Mouse (Mus musculus) frontal cortex, postnatal 25 days (tissue): ENCODE measurements at regions not wholly inside any gene's neighbourhood (a gene's known extent, or its start where the extent isn't known, plus 50 kb on each side); places are given as distances from the start of the nearest gene placed in this dataset.
"Not testable (repeated sequence)": the region's sequence is repeated elsewhere in the genome, so short reads cannot be mapped to it uniquely, and the experiment has no call there.

Experiments
- DNase-seq, 2 experiments: peaks; one replicate each; pipeline ENCODE4 v3.0.0; 2022; ENCODE audit warnings: low spot score in 2 of 2

DNA sequence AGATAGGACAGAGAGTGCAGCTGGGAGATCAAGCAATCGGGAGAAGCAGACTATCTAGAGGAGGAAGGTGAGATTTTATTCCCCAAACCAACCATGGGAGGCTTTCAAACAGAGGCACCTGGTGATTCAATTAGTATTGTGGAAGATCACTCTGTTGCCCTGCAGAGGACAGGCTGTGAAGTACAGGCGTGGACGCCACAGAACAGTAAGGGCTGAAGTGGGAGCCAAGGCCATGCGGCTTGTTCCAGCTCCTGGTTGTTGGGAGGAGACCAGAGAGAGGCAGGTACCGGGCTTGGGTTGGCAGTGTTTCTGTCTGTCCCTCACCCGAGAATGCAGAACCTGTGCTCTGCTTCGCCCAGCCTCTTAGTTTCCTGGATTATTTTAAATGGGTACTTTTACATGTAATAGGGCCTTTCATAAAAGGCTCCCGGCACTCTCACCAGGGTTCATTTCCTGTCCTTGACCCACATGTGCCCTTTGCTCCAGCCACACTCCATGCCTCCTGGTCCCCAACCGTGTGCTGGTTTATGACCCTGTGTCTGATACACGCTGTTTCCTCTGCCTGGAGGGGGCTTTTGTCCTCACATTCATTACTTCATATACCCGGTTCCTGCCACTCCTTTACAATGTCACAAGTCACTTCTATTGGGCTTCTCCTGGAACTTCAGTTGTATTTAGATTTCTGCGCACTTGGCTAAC, 58.3 kb downstream of the Vcpkmt start:
- DNase-seq = no peak

DNA sequence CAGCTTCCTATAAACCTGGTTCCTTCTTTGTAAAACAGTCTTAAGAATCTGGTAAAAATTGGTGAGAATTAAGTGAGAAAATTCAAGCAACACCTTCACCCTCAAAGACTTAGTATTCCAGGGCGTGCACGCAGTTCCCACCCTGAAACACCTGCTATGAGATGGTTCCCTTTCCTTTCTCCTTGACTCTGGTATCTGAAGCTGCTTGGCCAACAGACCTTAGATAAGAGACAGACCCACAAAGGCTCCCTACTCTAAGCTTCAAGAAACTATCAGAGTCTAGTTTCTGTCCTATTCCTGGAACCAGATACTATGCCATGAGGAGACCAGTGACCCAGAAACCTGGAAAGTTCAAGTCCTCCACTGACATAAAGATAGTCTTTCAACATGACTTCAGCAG, 63.0 kb downstream of the Vcpkmt start:
- no peak for DNase-seq

DNA sequence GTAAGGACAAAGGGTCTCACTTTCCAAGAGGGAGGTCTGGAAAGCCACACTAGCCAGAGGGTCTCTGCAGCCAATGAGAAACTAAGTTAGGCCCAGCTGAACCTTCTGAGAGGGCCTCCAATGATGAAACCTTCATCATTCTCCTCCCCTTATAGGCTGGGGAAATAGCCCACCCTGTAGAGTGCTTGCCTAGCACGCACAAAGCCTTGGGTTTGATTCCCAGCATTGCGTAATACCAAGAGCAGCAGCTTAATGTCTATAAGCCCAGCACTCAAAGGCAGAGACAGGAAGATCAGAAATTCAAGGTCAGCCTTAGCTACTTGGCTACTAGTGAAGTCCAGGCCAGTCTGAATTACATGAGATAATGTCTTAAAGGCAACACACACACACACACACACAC, 63.8 kb downstream of the Vcpkmt start:
- no peak for DNase-seq

DNA sequence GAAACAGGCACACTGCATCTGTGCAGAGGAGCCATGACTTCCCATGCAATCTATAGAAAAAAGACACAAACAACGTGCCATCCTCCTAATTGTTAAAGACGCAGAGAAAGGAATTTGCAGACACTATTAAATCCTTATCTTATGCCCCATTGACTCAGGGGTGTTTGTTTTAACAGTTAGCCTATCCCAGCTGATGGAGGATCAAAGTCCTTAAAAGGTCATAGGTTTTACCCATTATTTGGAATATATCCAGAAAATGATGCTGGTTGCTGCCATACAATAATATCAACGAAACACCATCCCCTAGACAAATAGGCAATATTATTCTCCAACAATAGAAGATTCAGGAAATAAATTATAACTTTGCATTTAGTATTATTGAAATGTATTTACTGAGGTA, 65.2 kb downstream of the Vcpkmt start:
- DNase-seq = no peak

DNA sequence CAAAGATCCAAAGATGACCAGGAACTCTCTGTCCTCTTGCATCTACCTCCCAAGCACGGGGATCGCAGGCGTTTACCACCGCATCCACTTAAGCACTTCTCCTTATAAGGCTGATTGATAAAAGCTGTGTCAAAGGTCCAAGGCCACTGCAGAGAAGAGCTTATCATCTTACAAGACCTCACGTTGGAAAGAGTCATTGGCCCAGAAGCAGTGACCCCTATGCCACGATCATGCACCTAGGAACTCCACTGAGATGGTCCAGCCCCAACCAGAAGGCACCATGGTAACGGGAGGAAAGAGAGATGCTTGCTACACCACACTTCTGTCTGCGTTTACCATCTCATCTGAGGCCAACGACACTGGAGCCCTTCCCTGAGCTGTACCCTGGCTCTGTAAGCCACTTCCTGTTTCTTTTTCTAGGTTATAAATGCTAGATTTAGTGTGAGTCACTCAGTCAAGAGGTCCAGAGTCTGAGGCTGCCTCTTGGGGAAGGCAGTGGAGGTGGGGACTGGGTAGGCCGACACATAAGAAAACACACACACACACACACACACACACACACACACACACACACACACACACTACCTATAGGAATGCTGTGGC, 66.4 kb downstream of the Vcpkmt start:
- DNase-seq = no peak

DNA sequence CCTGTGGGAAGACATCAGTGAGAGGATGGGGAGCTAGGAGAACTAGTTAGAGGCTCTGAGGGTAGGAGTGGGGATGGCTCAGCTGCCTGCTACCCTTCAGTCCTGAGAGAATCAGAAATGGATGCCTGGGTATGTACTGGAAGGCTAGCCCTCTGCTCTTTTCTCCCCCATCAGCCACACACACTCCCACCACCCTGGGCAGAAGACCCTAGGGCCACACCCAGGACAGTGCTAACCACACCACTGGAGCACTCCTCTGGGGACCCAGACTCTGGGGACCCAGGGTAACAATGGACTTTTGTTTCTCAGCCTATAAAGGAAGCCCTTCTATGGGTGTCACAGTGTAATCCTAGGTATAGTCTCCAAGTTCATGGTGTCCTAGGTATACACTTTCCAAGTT, 67.0 kb downstream of the Vcpkmt start:
- no peak for DNase-seq

DNA sequence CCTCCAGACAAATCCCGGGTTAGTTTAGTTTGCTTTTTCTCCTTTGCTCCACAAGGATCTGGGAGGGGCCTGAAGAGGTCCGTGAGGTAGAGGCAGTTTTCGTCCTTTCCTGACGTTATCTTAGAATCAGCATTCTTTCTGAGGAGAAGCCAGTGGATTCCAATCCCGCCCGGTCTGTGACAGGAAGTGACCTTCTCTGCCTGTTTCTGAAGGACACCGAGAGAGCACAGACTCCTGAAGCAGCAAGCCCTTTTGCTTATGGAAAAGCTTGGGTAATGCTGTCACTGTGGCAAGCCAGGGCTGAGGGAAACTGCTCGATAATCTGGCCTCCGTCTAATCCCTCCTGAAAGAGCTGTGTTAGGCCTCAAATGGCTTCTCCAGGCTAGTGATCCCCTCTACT, 67.7 kb downstream of the Vcpkmt start:
- no peak for DNase-seq

DNA sequence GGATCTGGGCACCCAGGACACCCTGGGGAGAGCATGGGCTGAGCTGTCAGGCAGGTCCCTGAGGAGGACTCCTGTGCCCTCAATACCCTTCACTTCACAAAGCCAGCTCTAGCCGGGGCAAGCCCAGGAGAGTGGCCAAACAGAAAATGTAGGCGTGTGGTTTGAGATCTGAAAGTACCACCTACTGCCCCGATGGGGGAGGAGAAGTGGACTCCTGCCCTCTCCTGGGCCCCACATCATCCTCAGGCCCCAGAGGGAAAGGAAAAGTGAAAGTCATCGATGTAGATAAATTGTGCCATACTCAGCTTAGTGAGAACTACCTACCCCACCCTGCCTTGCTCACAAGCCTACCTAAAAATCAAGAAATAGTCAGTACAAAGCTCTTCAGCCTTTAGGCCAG, 69.7 kb downstream of the Vcpkmt start:
- DNase-seq = no peak

DNA sequence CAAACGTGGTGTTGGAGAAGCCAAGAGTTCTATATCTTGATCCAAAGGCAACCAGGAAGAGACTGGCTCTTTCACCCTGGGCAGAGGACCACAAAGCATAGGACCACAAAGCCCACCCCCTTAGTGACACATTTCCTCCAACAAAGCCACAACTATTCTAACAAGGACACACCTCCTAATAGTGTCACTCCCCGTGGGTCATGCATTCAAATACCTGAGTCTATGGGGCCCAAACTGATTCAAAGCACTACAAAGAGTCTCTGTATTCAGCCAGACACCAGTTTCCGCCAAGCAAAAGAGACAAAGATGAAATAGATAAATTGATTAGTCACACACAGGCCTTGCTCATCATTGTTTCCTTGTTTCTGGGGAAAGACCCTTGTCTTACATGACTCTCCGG, 72.1 kb downstream of the Vcpkmt start:
- no peak for DNase-seq

DNA sequence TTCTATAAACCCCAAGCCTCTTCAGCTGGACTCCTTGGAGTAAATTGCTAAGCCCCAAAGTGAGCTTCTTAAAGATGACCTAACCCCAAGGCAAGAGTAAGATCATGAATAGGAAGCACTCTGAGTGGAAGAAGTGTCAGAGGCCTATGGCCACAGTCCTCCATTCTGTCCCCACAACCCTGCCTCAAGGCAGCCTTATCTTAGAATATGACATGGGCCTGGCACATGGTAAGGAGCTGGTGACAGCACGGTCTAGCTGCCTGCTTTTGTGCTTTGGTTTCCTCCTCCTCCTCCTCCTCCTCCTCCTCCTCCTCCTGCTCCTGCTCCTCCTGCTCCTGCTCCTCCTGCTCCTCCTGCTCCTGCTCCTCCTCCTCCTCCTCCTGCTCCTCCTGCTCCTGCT, 73.6 kb downstream of the Vcpkmt start:
- not testable (repeated sequence) for DNase-seq

DNA sequence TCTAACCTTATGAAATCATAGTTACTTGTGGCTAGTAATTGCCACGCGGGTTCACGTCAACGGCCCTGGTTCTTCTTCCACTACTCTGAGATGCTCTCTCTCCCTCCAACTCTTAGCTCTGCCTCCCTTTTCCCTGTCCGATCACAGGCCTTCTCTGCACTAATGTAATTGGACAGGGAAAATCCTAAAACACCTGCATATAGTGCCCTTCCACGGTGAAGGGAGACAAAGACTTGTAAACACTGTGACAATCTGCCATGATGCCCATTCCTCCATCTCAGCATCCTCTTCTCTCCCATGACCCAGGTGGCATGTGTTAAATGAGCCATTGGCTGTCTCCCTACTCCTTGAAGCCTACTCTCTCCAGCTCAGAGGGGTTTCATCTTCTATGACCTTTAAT, 74.9 kb downstream of the Vcpkmt start:
- DNase-seq = no peak

DNA sequence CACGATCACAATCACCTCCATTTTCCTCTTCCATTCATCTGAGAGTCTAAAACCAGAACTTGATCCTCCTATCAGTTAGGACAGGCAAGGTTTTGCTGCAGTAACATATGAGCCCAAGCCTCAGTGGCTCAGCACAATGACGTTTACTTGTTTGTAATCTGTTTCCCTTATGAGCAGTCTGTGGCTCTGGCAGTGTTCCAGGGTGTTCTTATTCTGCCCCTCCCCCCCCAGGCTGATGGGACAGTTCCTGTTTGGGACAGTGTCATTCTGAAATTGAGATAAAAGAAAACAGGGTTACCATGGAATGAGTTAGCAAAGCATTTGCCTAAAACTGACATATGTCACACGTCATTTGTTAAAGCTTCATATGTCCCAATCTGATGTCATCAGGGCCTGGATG, 75.5 kb downstream of the Vcpkmt start:
- DNase-seq = no peak

DNA sequence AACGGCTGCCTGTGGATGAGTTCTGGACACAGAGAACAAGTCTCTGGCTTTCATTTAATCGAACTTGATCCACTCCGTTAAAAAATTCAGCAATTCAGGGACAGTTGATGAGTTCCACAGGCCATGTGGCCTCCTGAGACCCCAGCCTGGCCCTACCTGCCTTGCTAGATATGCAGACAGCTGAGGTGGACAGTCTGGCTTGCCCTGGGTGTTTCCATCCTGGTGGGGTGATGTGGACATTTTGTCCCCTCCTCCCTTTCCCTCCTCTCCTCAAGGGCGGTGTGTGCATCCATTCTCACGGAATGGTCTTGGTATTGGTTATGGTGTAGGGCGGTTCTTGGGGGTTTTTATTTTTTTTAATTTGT, 80.1 kb downstream of the Vcpkmt start:
- no peak for DNase-seq

DNA sequence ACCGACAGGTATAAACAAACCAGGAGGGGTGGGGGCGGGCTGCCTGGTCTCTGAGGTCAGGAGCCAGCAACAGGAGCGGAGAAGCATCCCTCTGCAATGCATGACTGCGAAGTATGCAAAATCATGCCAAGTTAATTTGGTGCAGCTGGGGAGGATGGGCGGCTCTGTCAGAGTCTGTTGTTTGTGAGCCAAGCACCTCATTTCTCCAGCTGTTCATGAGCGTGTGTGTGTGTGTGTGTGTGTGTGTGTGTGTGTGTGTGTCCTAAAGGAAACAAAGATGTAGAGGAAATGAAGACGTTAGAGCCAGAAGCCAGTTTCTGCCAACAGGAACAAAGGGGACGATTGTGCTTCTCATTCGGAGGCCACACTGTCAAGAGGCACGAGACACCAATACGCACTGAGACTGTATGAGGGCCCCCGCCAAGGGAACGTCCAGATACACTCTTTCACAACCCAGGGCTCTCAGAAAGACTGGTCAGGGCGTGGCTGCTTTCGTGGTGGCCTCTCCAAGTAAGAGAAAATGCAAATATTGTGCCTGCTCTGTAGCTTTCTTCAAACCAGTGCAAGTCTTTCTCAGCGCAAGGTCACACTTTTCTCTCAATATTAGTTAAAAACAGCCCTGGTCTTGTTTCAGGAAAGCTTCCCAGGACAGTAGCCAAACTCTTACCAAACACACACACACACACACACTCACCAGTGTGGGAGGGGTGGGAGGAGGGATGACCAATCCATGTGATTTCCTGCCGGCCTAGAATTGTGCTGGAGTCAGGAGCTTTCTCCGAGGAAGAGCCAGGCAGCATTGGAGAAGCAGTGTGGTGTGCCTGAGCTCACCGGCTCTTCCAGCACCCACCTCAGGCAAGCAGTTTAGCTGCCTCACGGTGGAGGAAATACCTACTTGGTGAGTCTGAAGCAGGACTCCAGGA, 80.8 kb downstream of the Vcpkmt start:
- DNase-seq = peak; percentile 31 to 42

DNA sequence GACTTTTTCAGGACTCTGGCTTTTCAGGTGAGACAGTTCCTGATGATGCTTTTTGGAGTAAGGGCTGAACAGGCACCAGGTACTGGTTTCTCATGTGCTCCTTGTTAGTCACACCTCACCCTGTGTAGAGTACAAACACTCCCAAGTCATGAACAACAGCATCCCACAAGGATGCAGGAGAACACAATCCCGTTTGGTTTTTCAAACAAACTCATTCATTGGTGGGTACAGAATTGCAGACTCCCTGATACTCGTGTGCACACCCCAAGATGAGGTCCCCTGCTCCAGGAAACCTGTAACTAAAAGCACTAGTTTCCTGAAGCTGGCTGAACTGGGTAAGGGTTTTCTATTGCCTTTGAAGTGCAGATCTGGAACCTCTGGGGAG, 81.5 kb downstream of the Vcpkmt start:
- DNase-seq = no peak

DNA sequence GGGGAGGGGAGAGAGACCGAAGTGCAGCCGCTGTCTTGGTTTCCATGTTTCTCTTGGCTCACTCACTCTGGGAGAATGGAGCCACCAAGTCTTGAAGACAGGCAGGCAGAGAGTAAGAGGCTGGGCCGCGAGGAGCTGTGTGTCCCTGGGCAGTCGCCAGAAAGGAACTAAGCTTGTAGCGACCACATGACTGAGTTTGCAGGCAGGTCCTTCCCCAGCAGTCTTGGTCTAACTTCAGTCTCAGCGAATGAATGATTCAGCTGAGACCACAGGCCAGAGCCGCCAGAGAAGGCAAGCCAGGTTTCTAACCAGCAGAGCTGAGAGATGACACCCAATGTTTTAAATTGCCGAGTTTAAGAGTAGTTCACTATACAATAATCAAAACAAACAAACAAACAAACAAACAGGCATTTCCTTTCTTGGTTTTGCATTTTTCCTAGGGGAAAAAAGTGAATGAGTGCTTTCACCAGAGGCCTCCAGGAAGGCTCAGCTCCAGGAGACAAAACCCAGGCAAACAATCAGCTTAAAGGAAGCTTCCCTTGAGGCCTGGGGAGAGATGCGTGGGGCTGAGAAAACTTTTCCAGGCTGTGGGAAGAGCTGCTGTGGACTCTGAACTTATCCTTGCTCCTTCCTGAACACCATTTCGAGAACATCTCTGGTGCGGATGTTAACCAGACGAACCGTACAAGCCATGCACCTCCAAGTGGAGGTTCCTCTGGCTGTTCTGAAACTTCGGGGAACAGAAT, 82.1 kb downstream of the Vcpkmt start:
- no peak for DNase-seq

DNA sequence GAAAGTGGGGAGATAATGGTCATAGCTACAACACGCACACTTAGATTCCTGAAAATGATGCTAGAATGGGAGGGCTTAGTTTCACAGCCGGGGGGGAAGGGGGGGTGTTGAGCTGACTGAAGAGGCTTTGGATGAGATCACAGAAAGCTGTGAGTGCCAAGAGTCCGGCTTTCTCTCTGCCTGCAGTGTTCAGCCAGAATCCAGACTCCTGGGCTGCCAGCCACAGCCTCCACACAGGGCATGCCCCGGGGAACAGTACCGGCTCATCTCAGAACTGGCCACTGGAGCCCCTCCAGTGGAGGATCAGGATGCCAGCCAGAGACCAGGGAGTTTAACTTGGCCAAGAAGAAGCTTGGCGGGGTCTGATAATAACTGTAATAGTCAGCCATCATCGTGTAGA, 85.7 kb downstream of the Vcpkmt start:
- DNase-seq = peak; percentile 9 to 29

DNA sequence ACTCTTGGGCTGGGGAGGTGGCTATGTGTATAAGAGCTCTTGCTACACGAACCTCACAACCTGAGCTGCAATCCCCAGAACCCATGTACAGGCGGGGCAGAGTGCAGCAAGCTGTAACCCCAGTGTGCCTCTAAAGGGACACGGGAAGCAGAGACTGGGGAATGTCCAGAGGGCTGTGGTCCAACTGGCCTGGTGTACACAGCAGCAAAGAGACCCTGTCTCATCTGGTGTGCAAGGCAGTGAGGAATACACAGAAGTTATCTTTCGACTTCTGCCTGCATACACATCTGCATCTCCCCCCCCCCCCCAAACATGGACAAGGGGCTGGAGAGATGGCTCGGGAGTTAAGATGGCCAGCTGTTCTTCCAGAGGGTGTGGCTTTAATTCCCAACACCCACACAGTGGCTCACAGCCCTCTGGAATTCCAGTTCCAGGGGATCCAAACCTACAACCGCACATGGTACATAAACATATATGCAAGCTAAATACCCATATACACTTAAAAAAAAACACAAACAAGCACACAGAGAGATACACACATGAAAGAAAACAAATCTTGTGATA, 86.4 kb downstream of the Vcpkmt start:
- DNase-seq = no peak

DNA sequence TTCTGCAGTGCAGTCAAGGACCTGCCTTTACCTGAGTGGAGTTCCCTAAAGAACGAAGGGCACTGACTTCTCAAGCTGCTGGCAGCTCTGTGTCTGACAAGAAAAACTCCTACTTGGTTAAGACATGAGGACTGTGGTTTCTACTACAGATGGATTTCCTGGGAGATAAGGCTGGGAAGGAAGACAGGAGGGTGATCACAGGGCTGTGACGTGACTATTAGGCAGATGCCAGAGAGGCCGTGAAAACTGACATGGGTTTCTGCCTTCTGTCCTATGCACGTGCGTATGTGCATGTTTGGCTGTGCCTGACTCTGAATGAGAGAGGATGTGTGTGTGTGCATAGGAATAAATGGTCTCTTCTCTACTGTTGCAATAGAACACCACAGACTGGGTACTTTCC, 87.1 kb downstream of the Vcpkmt start:
- no peak for DNase-seq

DNA sequence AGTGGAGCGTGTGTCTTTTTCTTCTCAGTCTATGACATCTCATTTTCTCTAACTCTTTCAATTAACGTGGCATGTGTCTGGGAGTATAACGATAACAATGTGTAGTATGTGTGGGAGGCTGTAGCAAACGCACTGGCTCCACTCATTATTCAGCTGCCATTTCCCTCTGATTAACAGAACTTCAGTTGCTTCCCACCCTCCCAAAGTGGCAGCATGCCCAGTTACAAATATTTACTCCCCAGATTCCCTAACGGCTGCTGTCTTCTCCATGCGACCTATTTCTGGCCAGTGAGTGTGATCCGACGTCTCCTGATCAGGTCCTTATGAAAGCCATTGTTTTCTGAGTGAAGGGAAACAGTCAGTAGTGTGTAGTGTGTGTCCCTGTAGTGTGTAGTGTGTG, 88.2 kb downstream of the Vcpkmt start:
- no peak for DNase-seq

DNA sequence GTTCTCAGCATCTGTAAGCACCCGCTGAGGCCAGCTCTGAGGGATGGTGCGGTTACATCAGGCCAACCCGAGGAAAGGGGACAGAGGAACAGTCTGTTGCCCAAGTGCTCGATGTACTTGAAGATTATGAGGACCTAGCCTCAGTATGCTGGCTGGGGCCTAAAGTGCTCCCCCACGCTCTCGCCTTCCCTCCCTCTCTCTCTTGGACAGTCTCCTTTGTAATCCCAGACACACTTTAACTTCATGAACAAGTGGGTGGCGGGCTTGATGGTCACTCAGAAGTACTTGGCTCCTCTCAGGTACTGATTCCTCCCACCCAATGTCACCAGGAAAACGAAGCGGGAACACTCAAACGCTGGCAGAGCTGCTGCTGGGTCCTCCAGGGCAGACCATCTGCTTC, 93.1 kb downstream of the Vcpkmt start:
- no peak for DNase-seq

DNA sequence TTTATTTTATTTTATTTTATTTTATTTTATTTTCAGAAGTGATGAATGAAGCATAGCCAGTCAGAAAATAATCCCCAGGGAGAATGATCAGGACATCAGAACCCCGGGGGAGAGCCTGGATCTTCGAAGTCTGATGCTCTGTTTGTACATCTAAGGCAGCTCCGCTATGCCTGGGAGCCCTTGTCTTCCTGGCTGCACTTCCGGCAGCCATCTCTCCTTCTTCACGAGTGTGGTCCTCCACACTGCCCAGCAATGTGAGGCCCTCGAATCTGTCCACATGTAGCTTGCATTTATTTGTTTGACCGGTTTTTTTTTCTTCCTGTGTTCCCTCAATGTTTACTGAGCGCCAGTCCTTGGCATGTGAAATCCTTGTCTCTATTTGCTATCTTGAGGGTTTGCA, 95.9 kb downstream of the Vcpkmt start:
- DNase-seq = no peak
